Mouse (Mus musculus): ENCODE data around the gene Hsd17b10.

Gene Hsd17b10

GRCm38 (mm10) chrX:152001737-152002710 is at the start of gene Hsd17b10:
Gene Hsd17b10 (plus strand): TSS chrX:152001845.
- DNase-seq (ENCODE audit: low read depth, low spot score) = peak; percentile 84

GRCm38 (mm10) chrX:151999006-151999710 is 2.5 kb upstream of the Hsd17b10 start:
- no peak for DNase-seq (ENCODE audit: low read depth, low spot score)

- no peak for DNase-seq (ENCODE audit: low read depth, low spot score)
Observed at GRCm38 (mm10) chrX:152001182-152001684, 412 bp upstream of the Hsd17b10 start.

DNA sequence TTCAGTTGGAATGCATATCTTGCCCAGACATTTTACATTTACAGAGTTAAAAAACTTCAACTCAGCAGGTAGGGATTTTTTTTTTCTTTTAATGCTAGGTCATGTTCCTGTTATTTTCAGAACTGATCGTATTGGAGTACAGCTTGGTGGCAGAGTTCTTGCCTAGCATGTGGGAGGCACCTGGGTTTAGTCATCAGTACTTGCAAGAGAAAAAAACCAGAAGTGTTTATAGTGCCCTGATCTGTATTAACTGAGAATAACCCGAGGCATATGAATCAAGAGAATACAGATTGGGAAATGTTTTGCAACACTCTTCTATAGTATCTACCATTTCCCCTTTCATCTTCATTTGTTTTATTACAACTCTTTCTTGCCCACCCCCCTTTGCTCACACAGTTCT is 1.2 kb downstream of the Hsd17b10 start:
- DNase-seq (ENCODE audit: low read depth, low spot score) = no peak

DNA sequence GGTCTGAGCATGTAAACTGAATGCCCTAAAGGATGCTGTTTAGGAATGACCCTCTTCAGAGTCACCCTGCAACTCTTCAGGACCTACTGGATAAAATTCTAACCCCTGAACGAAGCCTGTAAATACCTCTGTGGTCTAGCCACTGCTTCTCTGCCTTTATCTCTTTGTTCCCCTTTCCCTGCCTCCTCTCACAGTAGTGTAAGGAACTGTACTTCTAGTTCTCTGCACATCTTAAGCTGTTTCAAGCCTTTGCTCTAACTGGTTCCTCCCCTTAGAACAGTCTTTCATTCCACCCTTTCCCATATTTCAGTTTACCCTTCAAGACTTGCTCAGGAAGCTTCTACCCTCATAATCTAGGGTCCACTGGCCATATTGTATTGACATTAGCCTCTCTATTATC is 6.2 kb downstream of the Hsd17b10 start:
- DNase-seq (ENCODE audit: low read depth, low spot score) = no peak

GRCm38 (mm10) chrX:152015752-152016150 is 14.1 kb downstream of the Hsd17b10 start:
- no peak for DNase-seq (ENCODE audit: low read depth, low spot score)

DNA sequence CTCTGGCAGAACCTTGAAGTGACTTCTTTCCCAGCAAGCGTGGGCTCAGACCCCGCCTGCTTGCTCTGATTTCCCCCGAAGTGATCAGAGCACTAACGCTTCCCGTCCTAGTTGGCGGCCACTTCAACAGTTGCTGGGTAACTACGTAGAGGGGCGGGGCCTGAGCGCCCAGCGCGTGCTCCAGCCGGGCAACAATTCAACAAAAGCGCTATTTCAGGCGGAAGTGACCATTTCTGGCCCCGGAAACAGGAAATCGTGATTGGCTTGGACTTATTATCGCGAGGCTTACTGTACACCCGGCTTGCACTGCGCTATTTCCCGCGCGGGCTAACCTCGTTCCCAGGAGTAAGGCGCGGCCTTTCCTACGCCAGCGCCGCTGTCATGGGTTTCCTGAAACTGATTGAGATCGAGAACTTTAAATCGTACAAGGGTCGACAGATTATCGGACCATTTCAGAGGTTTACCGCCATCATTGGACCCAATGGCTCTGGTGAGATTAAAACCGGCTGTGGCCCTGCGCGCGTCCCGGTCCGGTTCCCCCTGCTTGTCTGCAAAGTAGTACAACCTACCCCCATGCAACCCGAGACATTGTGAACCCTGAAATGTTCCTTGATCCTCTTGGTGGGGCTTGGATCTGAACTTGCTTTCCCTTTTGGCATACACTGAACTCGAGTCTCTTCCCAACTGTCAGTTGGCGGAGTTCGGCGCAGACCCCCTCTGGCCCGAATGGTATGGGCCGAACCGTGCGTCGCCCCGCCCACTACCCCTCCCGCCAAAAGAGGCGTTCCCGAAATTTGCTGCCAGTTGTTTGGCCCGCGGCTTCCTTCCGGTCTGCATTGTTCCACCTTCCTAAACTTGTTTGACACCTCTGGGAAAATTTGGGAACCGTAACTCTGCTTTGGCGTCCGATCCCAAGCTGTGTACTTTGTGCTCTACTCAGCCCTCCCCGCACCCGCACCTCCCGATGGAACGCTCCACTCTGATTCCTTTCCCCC is 14.8 kb downstream of the Hsd17b10 start, which contains the start of the genes Ribc1 and Smc1a:
TSS of gene Ribc1 (minus strand) at position 145 of the 995 bp plus-strand sequence.
TSS of gene Smc1a (plus strand) at position 278 of the 995 bp plus-strand sequence.
- peak; percentile 96 for DNase-seq (ENCODE audit: low read depth, low spot score)

- DNase-seq (ENCODE audit: low read depth, low spot score) = no peak
Observed at GRCm38 (mm10) chrX:152017186-152017585, 15.5 kb downstream of the Hsd17b10 start.

- peak; percentile 42 for DNase-seq (ENCODE audit: low read depth, low spot score)
Observed at GRCm38 (mm10) chrX:152019294-152019693, 17.6 kb downstream of the Hsd17b10 start.

DNA sequence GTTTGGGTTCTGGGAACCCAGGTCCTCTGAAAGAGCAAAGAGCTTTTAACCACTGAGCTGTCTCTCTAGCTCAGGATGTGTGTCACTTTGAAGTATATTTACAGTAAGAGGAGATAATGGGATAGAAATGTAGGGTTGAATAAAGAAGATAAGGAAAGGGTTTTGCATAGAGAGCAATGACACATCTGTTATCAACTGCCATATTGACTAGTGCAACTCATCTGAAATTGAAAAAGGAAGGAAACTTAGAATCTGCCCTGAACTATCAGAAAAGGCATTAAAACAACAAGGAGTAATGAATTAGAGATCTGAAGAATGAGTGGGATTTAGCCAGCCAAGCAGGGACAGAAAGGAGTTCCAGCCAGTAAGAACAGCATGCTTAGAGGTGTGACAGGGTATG is 38.2 kb downstream of the Hsd17b10 start:
- no peak for DNase-seq (ENCODE audit: low read depth, low spot score)

DNA sequence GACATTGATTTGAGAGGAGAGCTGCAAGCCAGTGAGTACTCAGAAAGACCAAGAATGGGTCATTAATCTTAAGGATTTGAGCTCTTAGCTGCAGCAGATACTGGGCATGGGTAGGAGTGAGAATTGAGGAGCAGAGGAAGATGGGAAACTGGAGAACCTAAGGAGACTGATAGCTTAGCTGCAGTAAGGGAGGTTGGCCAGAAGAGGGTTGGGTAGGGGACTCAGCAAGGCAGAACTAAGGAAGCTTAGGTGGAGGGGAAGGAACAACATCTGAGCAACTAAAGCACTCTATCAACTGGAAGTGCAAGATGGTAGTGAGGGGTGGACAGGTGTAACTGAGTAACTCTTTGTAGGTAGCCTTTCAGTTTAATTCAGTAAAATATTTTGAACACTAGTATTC is 45.6 kb downstream of the Hsd17b10 start:
- DNase-seq (ENCODE audit: low read depth, low spot score) = no peak

DNA sequence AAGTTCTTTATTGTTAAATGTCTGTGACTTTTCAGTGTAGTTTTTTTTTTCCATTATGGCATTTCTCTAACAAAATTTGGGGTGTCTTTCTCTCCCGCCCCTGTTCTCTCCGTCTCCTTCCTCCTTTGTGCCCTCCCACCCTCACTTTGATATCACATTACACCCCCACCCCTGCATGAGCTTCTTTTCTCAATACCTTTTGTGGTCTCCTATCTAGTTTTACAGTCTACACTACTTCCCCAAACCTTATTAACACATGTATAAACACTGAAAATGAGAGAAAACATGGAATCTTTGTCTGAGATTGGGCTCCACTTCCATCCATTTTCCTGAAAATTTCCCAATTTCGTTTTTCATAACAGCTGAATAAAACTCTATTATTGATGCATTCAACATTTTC is 50.9 kb downstream of the Hsd17b10 start:
- no peak for DNase-seq (ENCODE audit: low read depth, low spot score)

Data from CD4-positive helper T cell, adult 2 months (primary cell).